Mouse (Mus musculus): ENCODE data around the gene Insig1. TPM values are rescaled to one million over a fixed set of nuclear protein-coding genes. Genes with fewer than 3 reads are reported as not detected.
A peak's percentile ranks its signal among the peaks of the same experiment; 100 is the strongest.

Insig1 gene
- polyA plus RNA-seq, 1 experiment from 2014 or later = 104 TPM

GRCm38 (mm10) chr5:28095671-28096070, 24.5 kb downstream of the Insig1 start:
- DNase-seq (ENCODE audit: extremely low spot score, low spot score) = no peak
- H3K4me3 ChIP-seq = no peak overlapping the region
- WGBS = 84% methylated on average over 2 of the region's 2 CpGs

GRCm38 (mm10) chr5:28106966-28107365, 35.8 kb downstream of the Insig1 start:
- Histone ChIP-seq H3K36me3 (replicated peaks) (no peaks in the 10 kb centered on the region), H3K9me3 (no peaks in the 10 kb centered on the region; the same call in 1 of the 2 replicates), H3K27me3 (ENCODE audit: poor library complexity, severe bottlenecking) (peaks cover 4% of the 10 kb centered on the region; the same call in 1 of the 2 replicates), H3K27ac (no peak overlapping the region), H3K4me1 (no peaks in the 10 kb centered on the region), H3K4me3 (no peak overlapping the region)
- DNase-seq (ENCODE audit: extremely low spot score, low spot score) = no peak
- 87% methylated on average over 4 of the region's 4 CpGs for WGBS

More at GRCm38 (mm10) chr5:28095671-28096070, 24.5 kb downstream of the Insig1 start:
- Histone ChIP-seq H3K27ac (no peak overlapping the region), H3K27me3 (ENCODE audit: poor library complexity, severe bottlenecking) (no peaks in the 10 kb centered on the region), H3K4me1 (no peaks in the 10 kb centered on the region), H3K9me3 (no peaks in the 10 kb centered on the region), H3K36me3 (replicated peaks) (no peaks in the 10 kb centered on the region)

GRCm38 (mm10) chr5:28107974-28108373, 36.8 kb downstream of the Insig1 start:
- no peaks in the 10 kb centered on the region; the same call in 1 of the 2 replicates for H3K9me3 ChIP-seq
- no peak for DNase-seq (ENCODE audit: extremely low spot score, low spot score)
- no peaks in the 10 kb centered on the region for H3K4me1 ChIP-seq
- H3K27me3 ChIP-seq (ENCODE audit: poor library complexity, severe bottlenecking) = peaks cover 13% of the 10 kb centered on the region; the same call in 1 of the 2 replicates
- no peaks in the 10 kb centered on the region for H3K36me3 ChIP-seq (replicated peaks)
- H3K4me3 ChIP-seq = no peak overlapping the region
- no peak overlapping the region for H3K27ac ChIP-seq
- WGBS = 79% methylated on average over 6 of the region's 6 CpGs

- Histone ChIP-seq H3K27ac (no peak overlapping the region), H3K4me1 (no peaks in the 10 kb centered on the region), H3K36me3 (replicated peaks) (no peaks in the 10 kb centered on the region), H3K4me3 (no peak overlapping the region), H3K9me3 (no peaks in the 10 kb centered on the region; the same call in 1 of the 2 replicates), H3K27me3 (ENCODE audit: poor library complexity, severe bottlenecking) (peaks cover 29% of the 10 kb centered on the region)
- DNase-seq (ENCODE audit: extremely low spot score, low spot score) = no peak
- WGBS = 77% methylated on average over 2 of the region's 2 CpGs
These were observed 39.7 kb downstream of the Insig1 start for GRCm38 (mm10) chr5:28110881-28111280.

GRCm38 (mm10) chr5:28117251-28117880, 46.2 kb downstream of the Insig1 start:
- Histone ChIP-seq H3K27ac (no peak overlapping the region), H3K27me3 (ENCODE audit: poor library complexity, severe bottlenecking) (peaks cover 86% of the 10 kb centered on the region), H3K4me3 (no peak overlapping the region), H3K9me3 (no peaks in the 10 kb centered on the region), H3K36me3 (replicated peaks) (no peaks in the 10 kb centered on the region), H3K4me1 (peaks cover 17% of the 10 kb centered on the region)
- WGBS = 1% methylated on average over 13 of the region's 13 CpGs
- DNase-seq (ENCODE audit: extremely low spot score, low spot score) = no peak

GRCm38 (mm10) chr5:28117882-28118530, 46.8 kb downstream of the Insig1 start:
- WGBS = under 1% methylated on average over 30 of the region's 30 CpGs
- H3K27me3 ChIP-seq (ENCODE audit: poor library complexity, severe bottlenecking) = peaks cover 86% of the 10 kb centered on the region
- H3K36me3 ChIP-seq (replicated peaks) = no peaks in the 10 kb centered on the region
- peaks cover 18% of the 10 kb centered on the region for H3K4me1 ChIP-seq
- peak; percentile 49 for DNase-seq (ENCODE audit: extremely low spot score, low spot score)
- H3K27ac ChIP-seq = no peak overlapping the region
- no peaks in the 10 kb centered on the region for H3K9me3 ChIP-seq
- peak overlapping the region; percentile 42 for H3K4me3 ChIP-seq

GRCm38 (mm10) chr5:28118531-28118925, 47.4 kb downstream of the Insig1 start:
- H3K27me3 ChIP-seq (ENCODE audit: poor library complexity, severe bottlenecking) = peaks cover 87% of the 10 kb centered on the region
- under 1% methylated on average over 19 of the region's 19 CpGs for WGBS

GRCm38 (mm10) chr5:28119576-28119975, 48.4 kb downstream of the Insig1 start:
- WGBS = 19% methylated on average over 3 of the region's 3 CpGs
- Histone ChIP-seq H3K27me3 (ENCODE audit: poor library complexity, severe bottlenecking) (peaks cover 87% of the 10 kb centered on the region), H3K4me1 (peaks cover 33% of the 10 kb centered on the region), H3K36me3 (replicated peaks) (no peaks in the 10 kb centered on the region), H3K9me3 (no peaks in the 10 kb centered on the region), H3K4me3 (no peak overlapping the region), H3K27ac (no peak overlapping the region)
- DNase-seq (ENCODE audit: extremely low spot score, low spot score) = no peak

More at GRCm38 (mm10) chr5:28118531-28118925, 47.4 kb downstream of the Insig1 start:
- Histone ChIP-seq H3K4me1 (peaks cover 23% of the 10 kb centered on the region), H3K36me3 (replicated peaks) (no peaks in the 10 kb centered on the region), H3K27ac (no peak overlapping the region), H3K9me3 (no peaks in the 10 kb centered on the region), H3K4me3 (peak overlapping the region; percentile 42)
- no peak for DNase-seq (ENCODE audit: extremely low spot score, low spot score)

GRCm38 (mm10) chr5:28122491-28123454, 51.6 kb downstream of the Insig1 start:
- Histone ChIP-seq H3K27ac (no peak overlapping the region), H3K9me3 (no peaks in the 10 kb centered on the region), H3K36me3 (replicated peaks) (no peaks in the 10 kb centered on the region), H3K4me3 (no peak overlapping the region), H3K27me3 (ENCODE audit: poor library complexity, severe bottlenecking) (peaks cover 100% of the 10 kb centered on the region), H3K4me1 (peaks cover 31% of the 10 kb centered on the region)
- peak; percentile 58 for DNase-seq (ENCODE audit: extremely low spot score, low spot score)
- under 1% methylated on average over 27 of the region's 27 CpGs for WGBS

GRCm38 (mm10) chr5:28123455-28123825, 52.3 kb downstream of the Insig1 start:
- WGBS = under 1% methylated on average over 11 of the region's 11 CpGs
- DNase-seq (ENCODE audit: extremely low spot score, low spot score) = peak; percentile 34
- H3K27ac ChIP-seq = no peak overlapping the region
- no peaks in the 10 kb centered on the region for H3K9me3 ChIP-seq
- peaks cover 24% of the 10 kb centered on the region for H3K4me1 ChIP-seq
- H3K36me3 ChIP-seq (replicated peaks) = no peaks in the 10 kb centered on the region
- peaks cover 100% of the 10 kb centered on the region for H3K27me3 ChIP-seq (ENCODE audit: poor library complexity, severe bottlenecking)
- H3K4me3 ChIP-seq = no peak overlapping the region

GRCm38 (mm10) chr5:28124321-28125230, 53.4 kb downstream of the Insig1 start:
- H3K27me3 ChIP-seq (ENCODE audit: poor library complexity, severe bottlenecking) = peaks cover 100% of the 10 kb centered on the region
- no peaks in the 10 kb centered on the region for H3K36me3 ChIP-seq (replicated peaks)
- H3K4me1 ChIP-seq = peaks cover 21% of the 10 kb centered on the region
- H3K9me3 ChIP-seq = no peaks in the 10 kb centered on the region
- no peak overlapping the region for H3K27ac ChIP-seq
- WGBS = 4% methylated on average over 28 of the region's 28 CpGs
- peak overlapping the region; percentile 36 for H3K4me3 ChIP-seq
- peak; percentile 56 for DNase-seq (ENCODE audit: extremely low spot score, low spot score)

Measured in forebrain, embryonic 10.5 days (tissue).